Mouse (Mus musculus): ENCODE measurements around the gene Rpl28. TPM values are rescaled to one million over a fixed set of nuclear protein-coding genes. Genes with fewer than 3 reads are reported as not detected.

Rpl28 gene
- 2,425 TPM for total RNA-seq (2023)

DNA sequence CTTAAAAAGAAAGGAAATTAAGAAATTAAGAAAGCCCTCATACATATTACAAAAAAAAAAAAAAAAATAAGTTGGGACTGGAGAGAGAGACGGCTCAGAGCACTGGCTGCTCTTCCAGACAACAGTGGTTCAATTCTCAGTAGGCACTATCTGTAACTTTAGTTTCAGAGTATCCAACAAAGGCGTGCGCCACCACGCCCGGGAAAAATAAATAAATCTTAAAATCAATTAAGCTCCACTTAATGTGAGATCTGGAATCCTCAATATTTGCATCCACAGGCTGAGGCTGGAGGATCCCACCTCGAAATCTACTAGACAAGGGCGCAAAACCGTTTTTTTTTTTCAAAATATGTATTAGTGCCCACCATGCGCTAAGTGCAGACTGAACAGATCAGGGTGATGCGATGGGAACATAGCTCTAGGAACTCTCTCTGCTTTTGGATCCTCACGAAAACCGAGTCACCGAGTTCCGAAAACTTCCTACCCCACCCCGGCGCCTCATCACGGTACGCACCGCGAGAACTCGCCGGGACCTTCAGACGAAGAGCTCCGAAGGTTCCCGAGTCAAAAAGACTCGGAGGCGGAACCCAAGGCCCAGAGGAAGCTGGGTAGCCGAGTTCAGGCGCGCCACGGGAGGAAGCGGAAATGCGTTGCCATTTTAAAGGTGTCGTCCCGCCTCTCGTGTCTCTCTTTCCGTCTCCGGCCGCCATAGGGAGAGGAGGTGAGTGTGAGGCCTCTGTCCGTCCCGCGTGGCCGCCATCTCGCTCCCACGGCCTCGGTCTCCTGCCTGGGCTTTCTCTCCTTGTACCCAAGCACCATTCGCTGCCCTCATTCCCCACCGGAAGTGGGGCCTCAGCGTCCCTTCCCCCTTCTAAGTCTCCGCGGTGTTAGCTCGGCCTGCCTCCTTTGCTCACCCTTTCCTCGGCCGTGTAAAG lies at the start of gene Rpl28:
TSS of gene Rpl28 (plus strand) at position 597 of the 935 bp plus-strand sequence.

DNA sequence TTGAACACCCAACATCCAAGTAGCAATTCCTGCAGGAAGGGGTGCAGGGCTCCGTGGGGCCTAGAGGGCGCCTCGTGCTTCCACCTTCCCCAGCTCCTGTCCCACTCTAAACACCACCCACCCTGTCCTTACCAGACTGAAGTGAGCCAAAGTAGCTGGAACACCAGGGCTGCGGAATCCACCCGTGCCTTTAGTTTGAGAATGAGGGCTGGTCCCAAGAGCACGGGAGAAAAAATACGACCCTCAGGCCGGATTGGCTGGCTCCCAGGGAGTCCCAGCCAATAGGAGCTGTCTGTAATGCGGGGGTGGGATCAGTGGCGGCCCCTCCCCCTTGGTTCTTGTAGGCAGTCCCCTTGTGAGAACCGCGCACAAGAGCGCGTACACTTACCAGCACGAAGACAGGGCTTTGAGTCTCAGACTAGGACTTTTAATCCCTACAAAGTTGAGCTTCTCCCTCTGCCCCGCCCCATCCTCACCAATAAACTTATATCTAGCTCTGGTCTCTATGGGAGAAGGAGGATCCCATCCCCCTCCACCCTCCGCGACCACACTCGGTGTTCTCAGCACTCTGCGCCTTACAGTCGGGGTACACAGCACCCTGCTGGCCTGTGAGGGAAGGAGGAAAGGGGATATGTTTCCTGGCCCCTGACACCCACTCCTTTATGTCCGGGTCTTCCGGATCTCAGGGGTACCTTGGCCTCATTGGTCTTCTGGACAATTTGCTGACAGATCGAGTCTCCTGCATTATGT lies 39.7 kb upstream of the Rpl28 start, which contains the start of gene Cox6b2:
TSS of gene Cox6b2 (minus strand) at position 274 of the 750 bp plus-strand sequence.

DNA sequence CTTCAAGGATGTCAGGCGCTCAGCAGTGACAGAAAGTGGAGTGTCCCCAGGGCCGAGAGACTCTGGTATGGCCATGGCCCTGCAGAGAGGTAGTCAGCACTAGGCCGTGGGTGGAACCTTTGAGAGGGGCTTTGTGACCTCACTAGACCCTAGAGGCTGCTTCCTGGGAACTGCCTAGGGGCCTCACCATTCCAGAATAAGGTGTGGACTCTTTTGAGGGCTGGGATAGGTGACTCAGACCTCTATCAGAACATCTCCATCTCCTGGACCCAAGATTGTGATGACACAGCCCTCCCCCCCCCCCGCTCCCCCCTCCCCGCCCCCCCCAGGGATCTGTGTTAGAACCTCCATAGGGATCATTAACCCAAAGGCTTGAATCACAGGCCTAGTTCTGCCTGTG lies 21.5 kb upstream of the Rpl28 start, which contains the start of gene Fam71e2:
TSS of gene Fam71e2 (minus strand) at position 101 of the 400 bp plus-strand sequence.

DNA sequence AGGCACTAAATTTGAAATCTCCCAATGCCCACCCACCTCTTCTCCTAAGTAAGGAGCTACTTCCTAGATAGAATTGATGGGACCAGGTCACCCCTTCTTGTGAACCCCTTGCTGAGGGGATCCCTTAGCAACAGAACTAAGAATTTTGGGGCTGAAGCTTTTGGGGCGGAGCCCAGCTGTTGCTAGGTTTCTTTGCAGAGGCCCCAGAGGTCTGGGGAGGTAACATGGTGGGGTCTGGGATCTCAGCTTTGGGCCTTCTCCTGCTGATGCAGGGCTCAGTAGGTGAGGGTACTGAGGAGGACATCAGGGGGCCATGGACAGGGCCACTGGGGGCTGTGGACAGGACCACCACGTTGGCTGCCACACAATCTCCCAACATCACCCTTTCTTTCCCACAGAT lies 9.9 kb upstream of the Rpl28 start, which contains the start of the genes Il11 and Tmem190:
TSS of gene Il11 (minus strand) at position 101 of the 400 bp plus-strand sequence.
TSS of gene Tmem190 (plus strand) at position 179 of the 400 bp plus-strand sequence.

DNA sequence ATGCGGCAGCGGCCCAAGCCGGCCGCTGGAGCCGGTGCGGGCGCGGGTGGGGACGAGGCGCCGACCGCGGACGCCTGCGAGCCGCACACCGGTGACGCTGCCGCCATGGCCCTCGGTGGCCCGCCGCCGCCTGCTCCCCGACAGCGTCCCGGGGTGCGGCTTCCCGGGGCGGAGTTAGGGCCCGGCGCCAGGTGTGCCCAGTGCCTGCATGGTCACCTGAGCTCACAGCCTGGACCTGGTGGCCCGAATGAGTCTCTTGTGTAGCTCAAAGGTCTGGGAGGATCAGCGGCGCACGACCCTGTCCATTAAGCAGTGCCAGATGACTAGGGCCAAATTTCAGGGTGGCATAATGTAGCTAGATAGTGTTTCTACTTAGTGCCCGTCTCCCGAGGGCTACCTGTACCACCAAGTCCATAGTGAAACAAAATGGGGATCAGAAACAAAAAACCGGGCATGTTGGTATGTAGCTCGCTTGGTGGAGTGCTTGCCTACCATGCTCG lies 3.2 kb upstream of the Rpl28 start, which contains the start of gene Tmem238:
TSS of gene Tmem238 (minus strand) at position 221 of the 500 bp plus-strand sequence.

DNA sequence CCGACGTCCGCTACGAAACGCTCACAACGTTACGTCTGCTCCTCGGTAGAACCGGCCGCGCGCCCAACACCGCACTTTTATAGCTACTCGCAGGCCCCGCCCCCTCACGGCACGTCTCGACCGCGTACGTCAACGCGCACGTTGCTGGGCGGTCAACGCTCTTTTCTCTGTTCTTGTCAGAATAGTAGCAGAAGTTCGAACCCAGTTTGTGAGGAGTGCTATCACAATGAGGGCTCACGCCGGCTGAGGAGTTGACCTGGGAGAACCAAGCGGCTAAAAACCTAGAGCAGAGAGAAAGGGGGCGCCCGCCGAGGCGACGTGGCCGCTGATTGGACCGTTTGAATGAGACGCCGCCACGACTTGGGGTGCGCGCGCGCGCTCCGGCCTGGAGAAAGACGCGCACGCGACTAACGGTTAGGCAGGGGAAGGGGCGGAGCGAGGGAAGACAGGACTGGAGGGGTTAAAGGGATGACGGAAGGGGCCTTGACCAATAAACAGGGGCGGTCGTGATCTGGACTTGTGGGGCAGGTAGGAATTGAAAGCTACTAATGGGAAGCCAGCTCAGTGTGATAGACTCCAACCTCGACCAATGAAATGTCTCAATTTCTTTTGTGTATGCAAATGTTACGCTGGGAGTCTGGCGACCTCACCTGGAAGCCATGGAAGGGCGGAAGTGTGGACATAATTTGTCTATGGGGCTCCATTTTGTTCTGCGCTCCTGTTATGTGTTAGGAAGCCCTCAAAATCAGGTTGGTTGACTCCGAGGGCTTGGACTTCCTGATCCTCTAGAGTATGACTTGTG lies 19.8 kb downstream of the Rpl28 start, which contains the start of gene Ube2s:
TSS of gene Ube2s (minus strand) at position 288 of the 802 bp plus-strand sequence.

DNA sequence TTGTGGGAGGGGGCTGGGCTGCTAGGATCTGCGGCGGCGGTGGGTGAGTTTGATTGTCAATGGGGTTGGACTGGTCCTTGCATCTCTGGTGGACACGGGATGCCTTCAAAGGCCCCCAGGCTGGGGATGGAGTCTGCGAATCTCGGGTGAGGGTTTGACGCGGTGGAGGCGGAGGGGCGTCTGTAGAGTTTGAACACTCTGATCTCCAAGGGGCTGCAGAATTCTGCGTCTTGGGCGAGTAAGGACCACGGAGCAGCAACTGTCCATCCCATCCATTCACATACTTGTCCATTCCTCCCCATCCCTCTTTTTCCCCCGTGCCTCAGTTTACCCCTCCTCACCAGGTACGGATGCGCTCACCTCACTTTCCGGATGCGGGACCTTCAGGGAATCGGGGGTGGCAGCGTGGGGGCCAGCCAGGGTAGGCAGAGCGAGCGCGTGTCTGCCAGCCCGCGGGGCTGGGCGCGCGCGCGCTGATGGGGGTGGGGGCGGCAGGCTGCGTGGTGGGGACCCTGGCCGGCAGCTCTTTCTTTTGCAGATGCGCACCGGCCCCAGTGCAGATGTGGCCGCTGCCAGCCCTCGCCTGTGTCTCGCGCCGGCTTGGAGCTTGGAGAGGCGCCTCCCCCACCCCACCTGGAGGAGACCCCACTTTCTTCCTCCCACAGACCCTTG lies 51.7 kb downstream of the Rpl28 start, which contains the start of gene Shisa7:
TSS of gene Shisa7 (minus strand) at position 452 of the 672 bp plus-strand sequence.

Other genes starting within 250 kb of the Rpl28 start
- 0.28 TPM for gene Syt5, start 245.3 kb upstream of the Rpl28 start, total RNA-seq (2023)
- gene Ptprh, start 188.8 kb upstream of the Rpl28 start, total RNA-seq (2023): not detected
- gene Tmem86b, start 161.5 kb upstream of the Rpl28 start, total RNA-seq (2023): 68.5 TPM
- 272 TPM for gene Ppp6r1, start 133.9 kb upstream of the Rpl28 start, total RNA-seq (2023)
- 65.9 TPM for gene Hspbp1, start 107.8 kb upstream of the Rpl28 start, total RNA-seq (2023)
- not detected for gene Brsk1, start 102.3 kb upstream of the Rpl28 start, total RNA-seq (2023)
- gene Tmem150b, start 67.6 kb upstream of the Rpl28 start, total RNA-seq (2023): 0.40 TPM
- gene Kmt5c, start 52.8 kb upstream of the Rpl28 start, total RNA-seq (2023): 62.8 TPM
- 4.5 TPM for gene Cox6b2, start 39.8 kb upstream of the Rpl28 start, total RNA-seq (2023)
- not detected for gene Fam71e2, start 21.6 kb upstream of the Rpl28 start, total RNA-seq (2023)
- not detected for gene Il11, start 10.0 kb upstream of the Rpl28 start, total RNA-seq (2023)
- not detected for gene Tmem190, start 9.9 kb upstream of the Rpl28 start, total RNA-seq (2023)
- 1.4 TPM for gene Tmem238, start 3.2 kb upstream of the Rpl28 start, total RNA-seq (2023)
- 155 TPM for gene Ube2s, start 19.7 kb downstream of the Rpl28 start, total RNA-seq (2023)
- 0.12 TPM for gene Shisa7, start 51.8 kb downstream of the Rpl28 start, total RNA-seq (2023)
- gene Isoc2b, start 77.4 kb downstream of the Rpl28 start, total RNA-seq (2023): 3.4 TPM
- 10.2 TPM for gene Isoc2a, start 84.3 kb downstream of the Rpl28 start, total RNA-seq (2023)
- gene Gm36210, start 113.6 kb downstream of the Rpl28 start, total RNA-seq (2023): not detected
- 36.5 TPM for gene Zfp628, start 122.3 kb downstream of the Rpl28 start, total RNA-seq (2023)
- gene Nat14, start 129.2 kb downstream of the Rpl28 start, total RNA-seq (2023): 16.7 TPM
- gene Ssc5d, start 132.9 kb downstream of the Rpl28 start, total RNA-seq (2023): 0.64 TPM
- gene Sbk2, start 171.5 kb downstream of the Rpl28 start, total RNA-seq (2023): not detected
- not detected for gene Sbk3, start 178.3 kb downstream of the Rpl28 start, total RNA-seq (2023)
- 29.8 TPM for gene Zfp579, start 203.3 kb downstream of the Rpl28 start, total RNA-seq (2023)
- 9.5 TPM for gene Zfp524, start 221.5 kb downstream of the Rpl28 start, total RNA-seq (2023)
- gene Fiz1, start 221.8 kb downstream of the Rpl28 start, total RNA-seq (2023): 51.1 TPM
- gene Gm44973, start 222.6 kb downstream of the Rpl28 start, total RNA-seq (2023): not detected
- 53.7 TPM for gene Zfp865, start 227.5 kb downstream of the Rpl28 start, total RNA-seq (2023)
- not detected for gene Ccdc106, start 227.7 kb downstream of the Rpl28 start, total RNA-seq (2023)
- not detected for gene 4632433K11Rik, start 241.2 kb downstream of the Rpl28 start, total RNA-seq (2023)
- gene Zfp784, start 245.6 kb downstream of the Rpl28 start, total RNA-seq (2023): 8.6 TPM

Data from CD8-positive naive resting alpha-beta T cell, adult 57 days (primary cell).